Mouse (Mus musculus) heart, postnatal 0 days (tissue): Measurements from ENCODE around the gene Fetub. TPM values are rescaled to one million over a fixed set of nuclear protein-coding genes. Genes with fewer than 3 reads are reported as not detected.
A peak's percentile ranks its signal among the peaks of the same experiment; 100 is the strongest.

Source experiments
- ATAC-seq: fragments of 200-750 bp; cut with Nextera tagmentation; 2 replicates; pipeline ENCODE4 v1.8.0; 2017; ENCODE audit warnings: low read depth, moderate number of reproducible peaks, moderate library complexity; ENCODE audit not compliant: insufficient read depth
- DNase-seq: peaks from one replicate; pipeline ENCODE4 v3.0.0-alpha.2; 2016; ENCODE audit warnings: low spot score
- H3K27ac ChIP-seq: fragments of 300-500 bp; sonication (generic); 2 replicates; pipeline ENCODE4 v1.5.1; 2014; ENCODE audit warnings: low read depth, mild to moderate bottlenecking
- H3K27me3 ChIP-seq: fragments of 300-500 bp; sonication (generic); 2 replicates; pipeline ENCODE4 v1.6.1; 2014; ENCODE audit warnings: low read length, mixed read lengths; ENCODE audit not compliant: control insufficient read depth, insufficient read depth
- H3K36me3 ChIP-seq: fragments of 300-500 bp; sonication (generic); replicated peaks from 2 replicates; pipeline ENCODE4 v1.6.1; 2014; ENCODE audit warnings: low read length, mixed read lengths; ENCODE audit not compliant: control insufficient read depth, insufficient read depth
- H3K4me1 ChIP-seq: fragments of 300-500 bp; sonication (generic); 2 replicates; pipeline ENCODE4 v1.6.1; 2014; ENCODE audit warnings: antibody characterized with exemption; ENCODE audit not compliant: control insufficient read depth, insufficient read depth
- H3K4me2 ChIP-seq: fragments of 300-500 bp; sonication (generic); 2 replicates; pipeline ENCODE4 v1.6.1; 2014; ENCODE audit warnings: low read depth, mild to moderate bottlenecking, low read length, moderate library complexity
- H3K4me3 ChIP-seq: fragments of 300-500 bp; sonication (generic); 2 replicates; pipeline ENCODE4 v1.5.1; 2014; ENCODE audit warnings: low read depth, low read length
- H3K9ac ChIP-seq: fragments of 300-500 bp; sonication (generic); replicated peaks from 2 replicates; pipeline ENCODE4 v1.6.1; 2014; ENCODE audit warnings: low read depth, low read length, mixed read lengths
- H3K9me3 ChIP-seq: fragments of 300-500 bp; sonication (generic); replicated peaks from 2 replicates; pipeline ENCODE4 v1.6.1; 2016; ENCODE audit warnings: low read length; ENCODE audit not compliant: control insufficient read depth
- CTCF ChIP-seq: IDR thresholded peaks from 2 replicates; pipeline ENCODE4 v1.5.1; 2016; ENCODE audit warnings: antibody characterized with exemption, control low read depth, low read depth
- EP300 ChIP-seq: IDR thresholded peaks from 2 replicates; pipeline ENCODE4 v1.6.1; 2016; ENCODE audit warnings: antibody characterized with exemption, low read depth
- WGBS: fragments of 180-500 bp; shearing (Covaris S2); extraction: QIAGEN DNeasy Blood & Tissue Kit; methylation state at CpG from one replicate; pipeline ENCODE4 v1.1.7; 2014; 5-methylcytosine and 5-hydroxymethylcytosine counted together
- polyA plus RNA-seq: library from polyadenylated mRNA; unstranded; fragments of >200 nt; fragmentation: Nextera tagmentation; extraction: Ambion mirVana; gene quantifications from 2 replicates; pipeline ENCODE4 v1.2.1, GENCODE M21; 2015
- total RNA-seq: library from RNA; depleted of rRNA; stranded (reverse); fragments of >200 nt; gene quantifications from 2 replicates; pipeline ENCODE4 v1.2.3, GENCODE M21; 2014; ENCODE audit warnings: low replicate concordance

Gene Fetub
- total and polyA plus RNA-seq, 2 experiments from 2014 or later = not detected

GRCm38 (mm10) chr16:22886726-22887125 lies 31.4 kb upstream of the Fetub start:
- Histone ChIP-seq H3K9me3 (no peaks in the 10 kb centered on the region), H3K27ac (no peak overlapping the region), H3K4me3 (no peak overlapping the region), H3K4me1 (no peaks in the 10 kb centered on the region), H3K4me2 (no peak overlapping the region), H3K36me3 (no peaks in the 10 kb centered on the region), H3K27me3 (no peaks in the 10 kb centered on the region), H3K9ac (no peak overlapping the region)
- DNase-seq (no peak), ATAC-seq (no peak)
- WGBS = 56% methylated on average over 3 of the region's 3 CpGs
- no peak for TF ChIP-seq EP300
- TF ChIP-seq CTCF = no peak

- Histone ChIP-seq H3K27me3 (no peaks in the 10 kb centered on the region), H3K36me3 (no peaks in the 10 kb centered on the region), H3K4me3 (no peak overlapping the region), H3K4me2 (no peak overlapping the region), H3K4me1 (no peaks in the 10 kb centered on the region), H3K9ac (no peak overlapping the region), H3K27ac (no peak overlapping the region), H3K9me3 (no peaks in the 10 kb centered on the region)
- ATAC-seq = no peak
- no peak for DNase-seq
- WGBS = 70% methylated on average over 4 of the region's 4 CpGs
- no peak for TF ChIP-seq CTCF
- no peak for TF ChIP-seq EP300
These were observed 29.3 kb upstream of the Fetub start for GRCm38 (mm10) chr16:22888835-22889234.

GRCm38 (mm10) chr16:22889716-22890115 lies 28.4 kb upstream of the Fetub start:
- Histone ChIP-seq H3K36me3 (no peaks in the 10 kb centered on the region), H3K4me2 (no peak overlapping the region), H3K9me3 (no peaks in the 10 kb centered on the region), H3K27me3 (no peaks in the 10 kb centered on the region), H3K9ac (no peak overlapping the region), H3K4me3 (no peak overlapping the region), H3K27ac (no peak overlapping the region), H3K4me1 (no peaks in the 10 kb centered on the region)
- no peak for TF ChIP-seq EP300
- TF ChIP-seq CTCF = no peak
- WGBS = 64% methylated on average over 8 of the region's 8 CpGs
- DNase-seq (no peak), ATAC-seq (no peak)

GRCm38 (mm10) chr16:22890683-22891510 lies 27.2 kb upstream of the Fetub start, which contains the start of gene Ahsg:
TSS of gene Ahsg (plus strand) at chr16:22891277.
- H3K27ac ChIP-seq = no peak within 1 kb of the TSS
- ATAC-seq = no peak

GRCm38 (mm10) chr16:22891733-22892154 lies 26.4 kb upstream of the Fetub start:
- ATAC-seq = peak; percentile 39
- DNase-seq = peak; percentile 16
- no peak overlapping the region for H3K27ac ChIP-seq
- no peak overlapping the region for H3K9ac ChIP-seq
- H3K4me2 ChIP-seq = no peak overlapping the region
- TF ChIP-seq CTCF = no peak
- TF ChIP-seq EP300 = no peak
- WGBS = 78% methylated on average over 8 of the region's 8 CpGs
- no peaks in the 10 kb centered on the region for H3K27me3 ChIP-seq
- no peaks in the 10 kb centered on the region for H3K4me1 ChIP-seq
- H3K4me3 ChIP-seq = no peak overlapping the region
- no peaks in the 10 kb centered on the region for H3K9me3 ChIP-seq
- H3K36me3 ChIP-seq = no peaks in the 10 kb centered on the region

More at GRCm38 (mm10) chr16:22890683-22891510, 27.2 kb upstream of the Fetub start, which contains the start of gene Ahsg:
- H3K9ac ChIP-seq = no peak within 1 kb of the TSS
- DNase-seq = no peak
- TF ChIP-seq EP300 (no peak), CTCF (no peak)
- no peaks in the 10 kb centered on the region for H3K9me3 ChIP-seq
- no peak within 1 kb of the TSS for H3K4me3 ChIP-seq
- H3K4me2 ChIP-seq = no peak within 1 kb of the TSS
- 71% methylated on average over 11 of the region's 11 CpGs for WGBS
- H3K27me3 ChIP-seq = no peaks in the 10 kb centered on the region
- H3K4me1 ChIP-seq = no peaks in the 10 kb centered on the region
- no peaks in the 10 kb centered on the region for H3K36me3 ChIP-seq

- Histone ChIP-seq H3K27me3 (no peaks in the 10 kb centered on the region), H3K27ac (no peak overlapping the region), H3K4me2 (no peak overlapping the region), H3K9me3 (no peaks in the 10 kb centered on the region), H3K36me3 (no peaks in the 10 kb centered on the region), H3K4me3 (no peak overlapping the region), H3K4me1 (no peaks in the 10 kb centered on the region), H3K9ac (no peak overlapping the region)
- ATAC-seq (no peak), DNase-seq (no peak)
- TF ChIP-seq CTCF = no peak
- no peak for TF ChIP-seq EP300
- 68% methylated on average over 8 of the region's 8 CpGs for WGBS
These were observed 24.0 kb upstream of the Fetub start for GRCm38 (mm10) chr16:22894095-22894494.
